Mouse (Mus musculus) neural tube, embryonic 11.5 days (tissue): ENCODE data around the gene Prr12. TPM values are rescaled to one million over a fixed set of nuclear protein-coding genes. Genes with fewer than 3 reads are reported as not detected.

ENCODE experiments used
- ATAC-seq: fragments of 200-750 bp; cut with Nextera tagmentation; 2 replicates; pipeline ENCODE4 v1.8.0; 2017; ENCODE audit warnings: moderate number of reproducible peaks, mild to moderate bottlenecking, moderate TSS enrichment, moderate library complexity; ENCODE audit not compliant: insufficient read depth, low FRiP score, low TSS enrichment
- DNase-seq: peaks from one replicate; pipeline ENCODE4 v3.0.0-alpha.2; 2015; ENCODE audit warnings: low spot score
- H3K27ac ChIP-seq: fragments of 300-500 bp; sonication (generic); 2 replicates; pipeline ENCODE4 v1.5.1; 2014; ENCODE audit warnings: low read depth, mild to moderate bottlenecking, low read length
- H3K27me3 ChIP-seq: fragments of 300-500 bp; sonication (generic); 2 replicates; pipeline ENCODE4 v1.6.1; 2014; ENCODE audit warnings: mild to moderate bottlenecking, low read length, mixed read lengths; ENCODE audit not compliant: control insufficient read depth, insufficient read depth
- H3K36me3 ChIP-seq: fragments of 300-500 bp; sonication (generic); 2 replicates; pipeline ENCODE4 v1.6.1; 2014; ENCODE audit warnings: mild to moderate bottlenecking, low read length, moderate library complexity, mixed read lengths; ENCODE audit not compliant: control insufficient read depth, insufficient read depth
- H3K4me1 ChIP-seq: fragments of 300-500 bp; sonication (generic); 2 replicates; pipeline ENCODE4 v1.6.1; 2014; ENCODE audit warnings: low read length, mixed read lengths; ENCODE audit not compliant: control insufficient read depth, insufficient read depth
- H3K4me2 ChIP-seq: fragments of 300-500 bp; sonication (generic); 2 replicates; pipeline ENCODE4 v1.6.1; 2014; ENCODE audit warnings: low read depth, mild to moderate bottlenecking, moderate library complexity
- H3K4me3 ChIP-seq: fragments of 300-500 bp; sonication (generic); 2 replicates; pipeline ENCODE4 v1.5.1; 2014; ENCODE audit warnings: low read depth, low read length
- H3K9ac ChIP-seq: fragments of 300-500 bp; sonication (generic); 2 replicates; pipeline ENCODE4 v1.6.1; 2014; ENCODE audit warnings: mild to moderate bottlenecking, low read length
- H3K9me3 ChIP-seq: fragments of 300-500 bp; sonication (generic); 2 replicates; pipeline ENCODE4 v1.6.1; 2016; ENCODE audit warnings: low read length; ENCODE audit not compliant: control insufficient read depth
- WGBS: fragments of 180-500 bp; shearing (Covaris S2); extraction: QIAGEN DNeasy Blood & Tissue Kit; methylation state at CpG from one replicate; pipeline ENCODE4 v1.1.7; 2014; 5-methylcytosine and 5-hydroxymethylcytosine counted together
- polyA plus RNA-seq: library from polyadenylated mRNA; unstranded; fragments of >200 nt; fragmentation: Nextera tagmentation; extraction: Ambion mirVana; gene quantifications from 2 replicates; pipeline ENCODE4 v1.2.1, GENCODE M21; 2014

Prr12 gene
- polyA plus RNA-seq, 1 experiment from 2014 or later = 13.2 TPM

DNA sequence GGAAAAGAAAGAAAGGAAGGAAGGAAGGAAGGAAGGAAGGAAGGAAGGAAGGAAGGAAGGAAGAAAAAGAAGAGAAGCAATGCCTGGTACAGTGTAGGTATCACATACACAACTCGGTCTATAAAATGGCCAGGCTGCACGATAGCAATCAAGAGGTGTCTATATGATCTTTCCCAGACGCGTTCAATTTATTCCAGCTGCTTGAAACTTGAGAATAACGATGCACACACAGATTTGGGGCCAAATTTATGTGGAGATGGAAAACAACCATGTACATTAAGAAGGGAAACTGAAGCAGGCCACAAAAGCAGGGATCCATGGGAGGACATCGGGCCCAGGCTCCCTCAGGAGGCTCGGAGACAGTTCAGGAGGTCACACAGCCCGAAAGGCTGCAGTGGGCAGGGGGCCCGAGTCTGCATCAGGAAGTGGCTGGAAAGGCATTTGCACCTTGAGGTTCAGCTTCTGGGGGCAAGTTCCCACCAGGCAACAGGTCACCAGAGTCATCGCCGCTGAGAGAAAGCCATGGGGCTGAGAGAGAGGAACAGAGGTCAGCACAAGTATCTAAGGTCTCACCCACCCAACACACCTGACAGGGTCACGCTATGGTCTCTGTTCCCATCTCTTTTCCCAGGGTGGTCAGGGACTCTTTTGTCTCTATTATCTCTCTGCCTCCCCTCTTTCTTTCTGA, 40.3 kb upstream of the Prr12 start:
- no peak overlapping the region for H3K9ac ChIP-seq

GRCm38 (mm10) chr7:45092048-45092447, 39.4 kb upstream of the Prr12 start, which contains the start of gene Rcn3:
TSS of gene Rcn3 (minus strand) at chr7:45092221.
- Histone ChIP-seq H3K4me3 (peak within 1 kb of the TSS; percentile 49), H3K4me1 (0 out of 2 replicates have a peak, but pooled peaks cover 2% of the 10 kb centered on the region), H3K27me3 (no peaks in the 10 kb centered on the region), H3K9ac (peak within 1 kb of the TSS; percentile 55), H3K9me3 (no peaks in the 10 kb centered on the region), H3K4me2 (peak within 1 kb of the TSS; percentile 60), H3K36me3 (no peaks in the 10 kb centered on the region; the same call in 1 of the 2 replicates), H3K27ac (0 out of 2 replicates have a peak within 1 kb of the TSS, but pooled peaks have one; percentile 23)
- peak; percentile 93 for DNase-seq
- WGBS = under 1% methylated on average over 16 of the region's 16 CpGs
- ATAC-seq = peak; percentile 90

More for the DNA sequence above, 40.3 kb upstream of the Prr12 start:
- Histone ChIP-seq H3K4me3 (no peak overlapping the region), H3K9me3 (no peaks in the 10 kb centered on the region), H3K27ac (no peak overlapping the region), H3K36me3 (no peaks in the 10 kb centered on the region), H3K27me3 (no peaks in the 10 kb centered on the region), H3K4me2 (no peak overlapping the region), H3K4me1 (0 out of 2 replicates have a peak, but pooled peaks cover 2% of the 10 kb centered on the region)
- ATAC-seq (no peak), DNase-seq (no peak)
- WGBS = 58% methylated on average over 12 of the region's 12 CpGs

GRCm38 (mm10) chr7:45091001-45091990, 38.6 kb upstream of the Prr12 start:
- Histone ChIP-seq H3K27me3 (no peaks in the 10 kb centered on the region), H3K27ac (0 out of 2 replicates have a peak overlapping the region, but pooled peaks have one; percentile 23), H3K9me3 (no peaks in the 10 kb centered on the region), H3K9ac (peak overlapping the region; percentile 55), H3K4me2 (peak overlapping the region; percentile 60), H3K4me1 (0 out of 2 replicates have a peak, but pooled peaks cover 2% of the 10 kb centered on the region), H3K4me3 (peak overlapping the region; percentile 49), H3K36me3 (peaks cover 4% of the 10 kb centered on the region)
- WGBS = 16% methylated on average over 35 of the region's 35 CpGs
- ATAC-seq (0 out of 2 replicates have a peak, but pooled peaks have one; percentile 30), DNase-seq (peak; percentile 40)

DNA sequence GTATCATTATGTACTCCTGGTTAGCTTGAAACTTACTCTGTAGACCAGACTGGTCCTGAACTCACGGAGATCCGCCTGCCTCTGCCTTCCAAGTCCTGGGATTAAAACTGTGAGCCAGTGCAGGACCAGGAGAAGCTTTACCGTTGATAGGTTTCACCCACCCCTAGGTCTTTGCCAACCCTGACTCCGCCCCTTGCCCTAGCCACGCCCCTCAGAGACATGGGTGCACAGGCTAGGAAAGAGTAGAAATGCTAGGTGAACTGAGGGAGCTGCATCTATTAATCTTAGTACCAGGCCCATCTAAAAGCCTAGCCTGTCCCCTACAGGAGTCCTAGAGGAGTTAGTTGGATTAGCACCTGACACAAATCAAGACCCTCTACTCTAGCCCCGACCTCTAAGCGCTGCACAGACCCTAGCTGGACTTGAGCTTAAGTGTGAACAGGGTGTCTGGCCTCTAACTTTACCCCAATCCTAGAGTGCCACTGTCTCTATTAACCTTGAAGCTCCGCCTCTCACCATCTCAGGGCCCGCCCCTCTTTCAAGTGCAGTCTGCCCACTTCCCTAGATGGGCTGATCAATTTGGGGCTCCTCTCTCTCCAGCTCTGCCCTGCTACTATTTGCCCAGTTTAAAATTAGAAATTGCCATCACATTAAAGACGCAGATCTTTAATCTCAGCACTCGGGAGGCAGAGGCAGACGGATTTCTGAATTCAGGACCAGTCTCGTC, 37.7 kb upstream of the Prr12 start:
- Histone ChIP-seq H3K9me3 (no peaks in the 10 kb centered on the region), H3K27ac (no peak overlapping the region), H3K4me2 (no peak overlapping the region; the same call in 1 of the 2 replicates), H3K4me1 (0 out of 2 replicates have a peak, but pooled peaks cover 2% of the 10 kb centered on the region), H3K36me3 (peaks cover 8% of the 10 kb centered on the region), H3K4me3 (no peak overlapping the region; the same call in 1 of the 2 replicates), H3K9ac (no peak overlapping the region), H3K27me3 (no peaks in the 10 kb centered on the region)
- ATAC-seq (no peak), DNase-seq (no peak)
- WGBS = 83% methylated on average over 13 of the region's 13 CpGs

GRCm38 (mm10) chr7:45088597-45088996, 35.9 kb upstream of the Prr12 start:
- Histone ChIP-seq H3K9ac (no peak overlapping the region), H3K4me3 (no peak overlapping the region), H3K4me2 (no peak overlapping the region), H3K27ac (no peak overlapping the region), H3K4me1 (0 out of 2 replicates have a peak, but pooled peaks cover 2% of the 10 kb centered on the region), H3K36me3 (peaks cover 8% of the 10 kb centered on the region), H3K27me3 (no peaks in the 10 kb centered on the region), H3K9me3 (no peaks in the 10 kb centered on the region)
- ATAC-seq (no peak), DNase-seq (no peak)
- 93% methylated on average over 17 of the region's 17 CpGs for WGBS

- no peak overlapping the region for H3K27ac ChIP-seq
- DNase-seq (no peak), ATAC-seq (no peak)
- no peak overlapping the region for H3K4me2 ChIP-seq
- H3K4me1 ChIP-seq = no peaks in the 10 kb centered on the region
- H3K4me3 ChIP-seq = no peak overlapping the region
- H3K27me3 ChIP-seq = no peaks in the 10 kb centered on the region
- H3K9me3 ChIP-seq = no peaks in the 10 kb centered on the region
- H3K36me3 ChIP-seq = peaks cover 16% of the 10 kb centered on the region
- WGBS = 76% methylated on average over 4 of the region's 4 CpGs
- no peak overlapping the region for H3K9ac ChIP-seq
These were observed 33.4 kb upstream of the Prr12 start for GRCm38 (mm10) chr7:45086084-45086483.

DNA sequence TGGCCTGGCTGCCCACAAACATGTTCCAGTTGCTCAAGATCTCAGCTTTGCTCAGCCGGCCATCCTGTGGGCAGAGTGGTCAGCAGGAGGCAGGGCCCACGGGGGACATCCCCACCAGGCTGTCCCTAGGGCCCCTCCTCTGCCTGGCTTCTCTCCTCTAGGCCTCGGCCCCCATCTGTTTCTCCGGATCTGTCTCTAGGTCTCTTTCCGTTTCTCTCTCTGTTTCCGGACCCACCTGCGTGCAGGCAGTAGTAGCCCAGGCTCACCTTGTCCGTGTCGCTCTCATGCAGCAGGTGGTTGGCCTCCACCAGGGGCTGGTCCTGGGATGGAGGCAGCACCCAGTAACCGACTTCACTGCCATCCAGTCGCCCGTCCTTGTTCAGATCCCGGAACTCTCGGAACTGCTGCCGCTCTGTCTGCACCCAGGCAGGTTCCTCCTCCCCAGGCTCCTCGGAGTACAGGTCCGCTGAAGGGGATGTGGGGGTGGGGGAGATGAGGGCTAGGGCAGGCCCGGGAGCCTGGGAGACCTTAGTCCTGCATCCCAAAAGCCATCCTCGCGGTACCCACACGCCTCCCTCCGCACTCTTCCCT, 30.7 kb upstream of the Prr12 start:
- H3K9me3 ChIP-seq = no peaks in the 10 kb centered on the region
- no peak for ATAC-seq
- no peak overlapping the region for H3K4me3 ChIP-seq
- H3K4me2 ChIP-seq = no peak overlapping the region
- DNase-seq = no peak
- H3K36me3 ChIP-seq = peaks cover 16% of the 10 kb centered on the region
- H3K4me1 ChIP-seq = no peaks in the 10 kb centered on the region
- no peak overlapping the region for H3K27ac ChIP-seq
- no peak overlapping the region for H3K9ac ChIP-seq
- WGBS = 83% methylated on average over 22 of the region's 22 CpGs
- no peaks in the 10 kb centered on the region for H3K27me3 ChIP-seq
